Mouse (Mus musculus): Measurements from ENCODE around the gene Iapp.
"Not testable (repeated sequence)": the region's sequence is repeated elsewhere in the genome, so short reads cannot be mapped to it uniquely, and the experiment has no call there.

The Iapp gene

DNA sequence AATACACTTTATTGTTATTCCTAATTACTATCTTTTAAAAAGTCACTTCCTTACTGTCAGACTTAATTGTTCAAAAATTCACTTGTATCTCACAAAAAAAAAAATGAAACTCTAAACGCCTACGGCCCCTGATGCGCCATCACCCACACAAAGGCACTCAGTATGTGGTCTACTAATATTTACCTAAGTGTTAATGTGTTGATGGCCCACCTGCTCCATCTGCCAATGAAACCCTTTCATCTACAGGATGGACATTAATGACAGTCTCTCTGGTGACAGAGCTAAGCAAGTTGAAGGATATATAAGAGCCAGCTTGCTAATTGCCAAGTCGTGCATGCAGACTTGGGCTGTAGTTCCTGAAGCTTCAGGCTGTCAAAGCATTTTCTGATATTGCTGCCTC is at the start of gene Iapp:
TSS of gene Iapp (plus strand) at position 326 of the 400 bp plus-strand sequence.
- no peak for DNase-seq (ENCODE audit: low spot score in 2 of 2)

DNA sequence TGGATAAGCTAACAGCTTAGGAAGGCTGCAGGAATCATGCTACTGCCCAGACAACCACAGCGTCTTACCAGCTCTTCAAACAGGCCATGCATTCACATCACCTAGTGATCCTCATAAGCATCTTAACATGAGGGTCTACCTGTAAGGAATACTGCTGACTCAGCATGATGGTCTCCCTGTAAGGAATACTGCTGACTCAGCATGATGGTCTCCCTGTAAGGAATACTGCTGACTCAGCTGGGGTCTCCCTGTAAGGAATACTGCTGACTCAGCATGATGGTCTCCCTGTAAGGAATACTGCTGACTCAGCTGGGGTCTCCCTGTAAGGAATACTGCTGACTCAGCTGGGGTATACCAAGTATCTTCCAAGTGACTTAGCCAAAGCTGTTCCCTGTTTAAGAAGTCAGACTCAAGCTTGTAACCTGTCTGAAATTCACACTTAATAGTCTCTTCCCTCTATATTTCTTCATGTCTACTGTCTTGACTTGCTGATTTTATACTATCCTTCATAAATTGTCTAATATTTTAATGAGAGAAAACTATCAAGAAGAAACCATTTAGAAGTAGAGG is 47.4 kb upstream of the Iapp start:
- not testable (repeated sequence) for DNase-seq (ENCODE audit: low spot score in 2 of 2)

DNA sequence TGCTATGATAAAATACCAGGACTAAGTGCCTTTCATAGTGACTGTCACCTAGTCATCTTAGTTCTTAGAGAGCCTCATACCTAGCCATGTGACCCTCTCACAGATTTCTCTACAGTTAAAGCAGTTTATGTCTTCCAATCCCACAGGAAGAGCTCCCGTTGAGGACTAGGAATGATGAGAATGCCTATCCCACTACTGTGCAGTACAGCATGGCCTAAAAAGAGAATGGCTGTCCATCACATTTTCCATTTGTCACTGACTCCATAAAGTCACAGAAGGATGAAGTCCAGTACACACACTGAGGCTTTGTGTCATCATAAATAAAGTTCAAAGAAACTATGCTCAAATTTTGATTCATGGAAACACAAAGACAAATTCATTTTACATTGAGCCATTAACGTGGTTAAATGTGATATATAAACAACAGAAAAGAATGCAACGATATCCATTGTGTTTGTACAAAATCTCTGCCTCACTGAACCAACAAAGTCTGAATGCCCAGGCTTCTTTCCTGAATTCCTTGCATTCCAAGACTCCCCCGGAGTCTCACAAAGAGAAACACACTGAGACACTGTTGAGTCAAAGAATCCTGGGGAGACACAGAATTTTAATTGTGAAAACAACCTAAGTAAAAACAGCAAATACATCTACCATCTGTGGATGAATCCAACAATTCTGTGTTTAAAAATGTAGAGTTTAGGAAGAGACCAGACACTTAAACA is 22.3 kb upstream of the Iapp start:
- DNase-seq (ENCODE audit: low spot score in 2 of 2): no peak

DNA sequence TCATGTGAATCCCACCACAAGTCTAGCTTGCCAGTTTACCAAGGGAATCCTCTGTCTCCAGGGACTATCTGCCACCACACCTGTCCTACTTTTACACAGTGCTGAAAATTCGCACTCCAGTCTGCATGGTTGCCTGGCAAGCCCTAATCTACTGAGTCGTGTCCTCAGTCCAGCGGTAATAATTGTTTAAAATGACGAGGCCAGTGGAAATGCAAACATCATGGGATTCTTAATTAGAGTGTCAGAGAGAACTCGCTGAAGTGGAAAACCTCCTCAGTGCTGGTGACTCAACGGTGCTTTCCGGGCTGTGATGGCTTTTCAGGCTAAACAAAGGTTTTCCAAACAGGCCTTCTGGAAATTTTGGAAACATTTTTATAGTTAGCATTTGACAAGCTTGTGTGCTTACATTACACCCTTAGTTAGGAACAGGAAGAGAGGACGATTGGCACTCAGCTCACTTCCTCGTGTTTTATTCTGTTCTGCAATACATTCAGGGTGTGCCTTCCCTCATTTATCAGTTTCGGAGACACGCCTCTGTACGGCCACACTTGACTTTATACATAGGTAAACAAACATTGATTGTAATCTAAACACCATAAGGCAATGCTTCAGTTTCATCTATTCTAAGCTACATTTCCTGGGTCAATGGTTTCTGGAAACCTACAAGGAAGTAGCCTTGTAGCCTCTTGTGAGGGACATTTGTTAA is 8.7 kb upstream of the Iapp start:
- DNase-seq (ENCODE audit: low spot score in 2 of 2): no peak

DNA sequence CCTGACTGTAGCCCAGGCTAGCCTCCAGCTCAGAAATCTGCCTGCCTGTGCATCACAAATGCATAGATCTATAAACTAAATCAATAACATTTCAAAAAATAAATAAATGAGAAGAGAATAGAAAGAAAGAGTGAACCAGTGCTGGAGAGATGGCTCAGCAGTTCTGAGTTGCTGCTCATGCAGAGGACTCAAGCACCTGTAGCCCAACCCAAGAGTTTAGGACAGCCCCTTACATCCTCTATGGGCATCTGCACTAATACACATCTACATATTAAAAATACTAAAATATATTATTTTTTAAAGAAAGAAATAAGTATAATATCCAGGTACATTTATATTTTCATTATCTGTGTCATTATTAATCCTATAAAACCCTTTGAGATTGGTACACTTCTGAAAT is 6.9 kb downstream of the Iapp start:
- no peak for DNase-seq (ENCODE audit: low spot score in 2 of 2)

DNA sequence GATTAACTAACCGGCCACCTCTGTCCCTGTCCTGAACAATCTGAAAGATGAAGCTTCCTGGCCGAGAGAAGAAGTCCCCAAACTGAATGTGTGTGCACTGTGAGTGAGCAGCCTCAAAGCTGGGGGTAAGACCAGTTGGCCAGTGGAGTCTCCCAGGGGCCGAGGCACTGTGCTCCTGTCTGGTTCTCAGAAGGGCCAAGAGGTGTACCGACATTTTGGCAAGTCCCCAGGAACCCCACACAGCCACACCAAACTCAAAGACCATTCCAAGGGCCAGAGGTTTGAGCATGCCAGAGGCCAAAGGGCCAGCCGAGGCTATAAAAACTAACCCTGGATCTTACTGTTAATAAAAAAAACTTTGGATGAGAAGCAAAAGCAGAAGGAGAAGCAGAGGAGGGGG is 16.1 kb downstream of the Iapp start:
- no peak for DNase-seq (ENCODE audit: low spot score in 2 of 2)

DNA sequence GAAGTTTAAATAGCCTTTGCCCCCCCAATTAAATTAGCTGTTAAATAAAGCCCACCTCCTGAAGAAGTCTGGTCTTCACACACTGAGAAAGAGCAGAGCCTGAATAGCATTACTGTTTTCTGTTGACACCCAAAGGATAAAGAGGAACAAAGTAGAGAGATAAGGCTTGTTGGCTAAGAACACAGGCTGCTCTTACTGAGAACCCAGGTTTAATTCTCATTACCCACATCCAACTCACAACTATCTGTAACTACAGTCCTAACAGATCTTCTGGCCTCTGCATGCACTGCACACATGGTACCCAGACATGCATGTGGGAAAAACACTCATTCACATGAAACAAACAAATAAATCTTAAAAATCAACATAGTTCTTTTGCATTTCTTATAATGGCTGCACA is 18.9 kb downstream of the Iapp start:
- DNase-seq (ENCODE audit: low spot score in 2 of 2): no peak

DNA sequence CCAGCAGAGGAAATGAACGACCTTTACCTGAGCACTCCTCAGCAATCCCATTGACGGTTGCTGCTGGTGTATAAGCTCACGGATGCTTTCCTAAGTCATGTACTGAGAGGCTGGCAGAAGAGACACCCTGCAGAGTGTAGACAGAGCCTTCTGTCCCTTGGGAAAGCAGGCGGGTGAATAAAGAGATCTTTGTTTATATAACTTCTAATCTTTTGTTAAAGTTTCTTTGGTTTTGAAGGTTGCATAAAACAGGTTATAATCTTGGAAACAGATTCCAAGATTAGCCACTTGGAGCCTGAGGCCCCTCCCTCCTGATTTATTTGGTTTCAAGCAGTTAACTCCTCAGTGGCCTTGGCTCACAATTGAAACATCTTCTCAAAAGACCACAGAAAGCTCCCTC is 24.7 kb downstream of the Iapp start, which contains the start of gene Slco1a5:
TSS of gene Slco1a5 (minus strand) at position 101 of the 400 bp plus-strand sequence.
- DNase-seq (ENCODE audit: low spot score in 2 of 2): no peak

DNA sequence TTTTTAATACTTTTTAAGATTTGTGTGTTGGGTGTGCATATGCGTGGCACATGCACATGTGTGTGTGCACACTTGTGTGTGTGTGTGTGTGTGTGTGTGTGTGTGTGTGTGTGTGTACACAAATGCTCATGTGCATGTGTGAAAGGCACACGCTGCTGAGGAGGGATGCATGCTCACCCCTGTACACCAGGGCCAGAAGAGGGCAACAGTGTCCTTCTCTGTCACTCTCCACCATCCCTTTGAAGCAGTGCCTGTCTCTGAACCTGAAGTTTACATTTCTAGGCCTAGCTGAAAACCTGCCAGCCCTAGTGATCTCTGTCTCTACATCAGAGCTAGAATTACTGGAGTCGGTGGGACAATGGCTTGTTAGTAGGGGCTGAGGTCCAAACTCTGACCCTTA is 28.4 kb downstream of the Iapp start:
- DNase-seq (ENCODE audit: low spot score in 2 of 2): no peak

DNA sequence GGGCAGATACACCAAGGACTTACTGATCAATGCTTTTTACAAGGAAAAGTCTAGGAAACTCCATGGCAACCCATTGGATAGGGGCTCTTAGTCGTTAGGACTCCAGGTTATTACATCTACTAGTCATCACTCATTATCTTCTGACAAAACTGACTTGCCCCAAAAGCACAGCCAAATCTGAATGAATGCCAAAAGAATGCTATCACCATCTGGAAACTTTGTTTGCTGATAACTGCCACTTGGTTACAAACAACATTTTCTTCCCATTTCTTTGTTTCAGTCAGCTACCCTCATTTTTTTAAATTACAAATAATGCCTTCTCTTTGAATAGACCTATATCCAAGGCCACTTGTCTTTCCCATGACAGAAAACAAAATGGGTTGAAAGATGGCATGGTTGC is 31.0 kb downstream of the Iapp start:
- no peak for DNase-seq (ENCODE audit: low spot score in 2 of 2)

DNA sequence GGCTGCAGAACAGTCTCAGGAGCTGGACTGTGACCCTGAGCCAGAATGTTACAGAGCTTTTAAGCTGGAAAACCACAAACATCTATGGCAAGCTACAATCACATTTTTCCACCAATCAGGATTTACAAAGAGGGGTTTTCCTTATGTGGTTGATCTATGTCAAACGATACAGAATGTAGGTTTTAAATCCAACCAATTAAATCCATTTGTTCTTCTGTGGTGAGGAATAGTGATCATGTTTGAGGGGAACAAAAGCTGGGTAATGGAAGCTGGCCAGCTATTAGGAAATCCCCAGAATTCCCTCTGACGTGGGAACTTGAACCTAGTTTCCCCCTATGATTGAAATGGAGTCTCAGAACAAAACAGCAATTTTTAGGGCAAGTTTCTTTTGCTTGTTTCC is 40.7 kb downstream of the Iapp start:
- DNase-seq (ENCODE audit: low spot score in 2 of 2): no peak

DNA sequence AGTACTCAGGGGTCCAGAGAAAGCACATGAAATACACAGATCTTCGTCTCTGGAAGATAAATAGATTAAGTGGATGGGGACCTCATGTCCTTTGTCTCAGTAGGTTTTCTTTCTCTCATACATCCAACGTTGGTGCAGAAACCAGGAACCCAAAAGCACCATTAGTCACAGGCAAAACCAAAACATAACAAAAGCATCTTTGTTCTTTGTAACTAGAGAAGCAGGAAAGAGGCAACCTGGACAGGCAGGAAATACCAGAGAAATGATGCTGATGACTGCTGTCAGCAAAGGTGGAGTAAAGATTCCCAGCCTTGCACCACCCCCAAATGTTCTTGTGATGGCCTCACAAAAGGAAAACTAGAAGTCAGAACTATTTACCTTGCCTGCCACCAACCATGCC is 41.4 kb downstream of the Iapp start:
- DNase-seq (ENCODE audit: low spot score in 2 of 2): no peak

DNA sequence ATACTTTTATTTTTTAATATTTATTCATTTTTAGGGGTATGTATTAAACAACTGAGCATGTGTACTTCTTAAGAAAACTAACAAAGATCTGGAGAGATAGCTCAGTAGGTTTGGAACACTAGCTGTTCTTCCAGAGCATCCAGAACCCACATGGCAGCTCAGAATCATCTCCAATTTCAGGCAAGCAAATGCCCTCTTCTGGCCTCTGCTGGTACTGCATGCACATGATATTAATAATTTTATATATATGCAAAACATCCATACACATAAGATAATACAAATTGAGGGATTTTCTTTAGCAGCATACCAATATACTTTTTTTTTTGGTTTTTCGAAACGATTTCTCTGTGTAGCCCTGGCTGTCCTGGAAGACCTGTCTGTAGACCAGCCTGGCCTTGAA is 45.3 kb downstream of the Iapp start:
- peak in 1 of 2 experiments; percentile 65 for DNase-seq (ENCODE audit: low spot score in 2 of 2)

DNA sequence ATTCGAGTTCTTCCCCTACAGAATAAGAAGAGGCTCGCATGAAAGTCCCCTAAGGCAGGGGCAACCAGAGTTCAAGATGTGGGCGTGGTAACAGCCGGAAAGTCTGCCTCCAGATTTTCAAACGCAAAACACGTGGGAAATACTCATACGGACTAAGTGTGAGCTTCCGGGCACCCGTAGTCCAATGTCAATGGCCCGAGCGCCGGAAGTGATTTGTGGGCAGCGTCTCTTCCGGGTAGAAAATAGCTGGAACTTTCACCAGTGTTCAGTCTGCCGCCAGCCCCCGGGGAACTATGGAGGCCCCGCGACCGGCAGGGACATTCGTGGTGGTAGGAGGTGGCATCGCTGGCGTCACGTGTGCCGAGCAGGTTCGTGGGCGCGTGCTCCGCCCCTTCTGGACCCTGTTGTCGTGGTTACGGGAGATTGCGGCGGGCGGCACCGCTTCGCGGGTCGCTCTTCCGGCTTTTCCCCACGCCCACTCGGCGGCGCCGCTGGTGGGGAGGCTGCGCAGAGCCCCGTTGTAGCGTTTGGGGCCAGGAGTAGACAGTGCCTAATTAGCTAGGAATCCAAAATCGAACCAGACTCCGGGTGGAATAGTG is 47.3 kb downstream of the Iapp start, which contains the start of gene Pyroxd1:
TSS of gene Pyroxd1 (plus strand) at position 215 of the 599 bp plus-strand sequence.
- DNase-seq (ENCODE audit: low spot score in 2 of 2): peak; percentile 61 to 75

DNA sequence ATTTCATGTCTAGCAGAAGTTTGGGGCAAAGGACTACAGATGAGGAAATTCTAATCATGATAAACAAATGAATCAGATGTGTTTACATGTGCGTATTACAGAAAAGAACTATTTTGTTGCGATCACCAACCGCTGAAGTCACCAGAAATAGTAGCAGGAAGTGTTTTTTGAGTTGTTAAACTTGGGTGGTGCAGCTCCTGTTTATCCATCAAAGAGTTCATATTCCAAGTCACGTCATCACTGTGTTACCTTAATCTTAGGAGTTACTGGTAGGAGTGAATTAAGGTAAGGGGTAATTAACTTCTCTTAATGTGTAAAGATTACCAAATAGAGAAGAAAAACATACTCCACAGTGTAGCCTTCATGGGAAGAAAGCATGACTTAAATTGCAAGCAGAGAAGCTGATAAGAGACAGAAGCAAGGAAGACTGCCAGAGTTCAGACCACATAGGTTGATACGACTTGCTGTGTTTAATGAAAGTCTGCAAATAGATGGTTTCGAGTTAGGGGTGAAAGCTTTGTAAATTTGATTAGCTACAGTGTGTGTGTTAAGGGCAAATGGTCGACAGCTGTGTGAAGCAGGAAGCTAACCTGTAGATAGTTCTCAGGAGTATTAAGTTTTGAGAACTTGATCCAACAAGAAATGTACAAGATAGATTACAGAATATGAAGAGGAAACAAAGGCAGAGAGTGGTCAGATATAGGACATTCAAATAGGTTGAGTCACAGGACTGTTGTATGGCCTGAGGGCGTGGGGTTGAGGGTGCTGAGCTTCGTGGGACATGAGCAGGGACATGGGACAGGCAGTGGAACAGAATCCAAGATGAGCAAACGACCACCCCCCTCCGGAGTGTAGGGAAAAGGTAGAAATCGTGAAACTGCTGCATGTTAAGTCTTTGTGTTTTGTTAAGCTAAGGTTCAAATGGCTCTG is 48.2 kb downstream of the Iapp start:
- DNase-seq (ENCODE audit: low spot score in 2 of 2): no peak

DNA sequence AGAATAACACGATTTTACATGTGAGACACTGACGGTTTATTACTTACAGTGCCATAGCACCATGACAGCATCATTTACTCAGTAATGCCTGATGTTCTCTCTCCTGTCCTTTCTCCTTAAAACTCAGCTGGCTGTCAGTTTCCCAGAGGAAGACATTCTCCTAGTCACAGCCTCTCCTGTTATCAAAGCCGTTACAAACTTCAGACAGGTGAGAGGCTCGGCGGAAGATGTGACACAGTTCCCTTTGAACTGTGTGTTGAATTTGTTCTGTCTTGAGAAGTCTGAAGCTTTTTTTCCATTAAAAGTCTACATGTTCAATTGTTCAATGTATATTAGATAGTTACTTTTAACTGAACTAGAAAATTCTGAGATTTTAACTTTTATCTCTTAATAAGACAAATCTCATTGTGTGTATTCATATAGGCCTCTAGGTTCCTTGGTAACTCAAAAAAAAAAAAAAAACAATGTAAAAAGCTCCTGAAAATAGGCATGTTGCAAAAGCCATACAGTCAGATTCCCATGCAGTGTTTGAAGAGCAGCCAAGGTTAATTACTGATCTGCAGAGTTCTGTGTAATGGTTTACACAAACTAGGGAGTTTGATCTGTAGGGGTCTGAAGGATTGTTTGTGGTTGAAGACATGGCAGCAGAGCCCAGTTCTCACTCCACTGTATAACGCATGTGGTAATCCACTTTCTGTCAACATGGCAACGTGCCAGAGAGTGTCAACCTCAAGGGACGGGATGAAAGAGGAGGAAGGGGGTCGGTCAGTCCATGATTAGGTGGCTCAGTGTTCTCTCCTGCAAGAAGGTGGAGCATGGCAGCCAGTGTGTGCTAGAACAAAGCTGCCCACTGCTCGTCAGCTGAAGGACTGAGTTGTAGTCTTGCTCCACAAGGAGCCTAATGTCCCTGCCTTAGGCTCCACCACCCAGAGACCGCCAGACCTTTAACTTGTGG is 49.5 kb downstream of the Iapp start:
- DNase-seq (ENCODE audit: low spot score in 2 of 2): no peak

DNA sequence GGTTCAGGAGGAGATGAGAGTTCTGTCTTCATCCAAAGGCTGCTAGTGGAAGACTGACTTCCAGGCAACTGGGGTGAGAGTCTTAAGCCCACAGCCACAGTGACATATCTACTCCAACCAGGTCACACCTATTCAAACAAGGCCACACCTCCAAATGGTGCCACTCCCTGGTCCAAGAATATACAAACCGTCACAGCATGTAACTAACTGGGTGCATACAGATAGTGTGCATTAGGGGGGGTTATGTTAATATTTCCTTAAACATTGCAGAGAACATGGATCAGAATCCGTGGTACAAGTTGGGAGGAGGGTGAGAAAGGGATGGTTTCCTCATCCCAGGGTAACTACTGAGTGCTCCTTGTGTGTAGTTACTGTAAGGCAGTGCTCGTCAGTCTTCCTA is 53.9 kb downstream of the Iapp start:
- not testable (repeated sequence) for DNase-seq (ENCODE audit: low spot score in 2 of 2)

Measured in cerebellum, postnatal 4 days (tissue).